In genomic region chr15:79516171-79517096, GRCm38 (mm10) we compare ENCODE assay signal across 8 mouse cellular contexts. TPM values are rescaled to one million over a fixed set of nuclear protein-coding genes. Genes with fewer than 3 reads are reported as not detected.
A peak's percentile ranks its signal among the peaks of the same experiment; 100 is the strongest.
DNase-seq lines count a peak whose midpoint lies in the region; ATAC-seq and TF ChIP-seq lines count a peak whose summit lies in the region.

Gene Kdelr3, plus strand, starts transcription at chr15:79516411.

- peak within 1 kb of the TSS; percentile 58 for H3K4me3 ChIP-seq in liver, postnatal 0 days (ENCODE audit: low read depth, low read length)
- H3K4me3 ChIP-seq in neural tube, embryonic 14.5 days (ENCODE audit: low read depth, low read length), result peak within 1 kb of the TSS; percentile 34

- H3K36me3 ChIP-seq in liver, postnatal 0 days (replicated peaks; ENCODE audit: insufficient read depth, low read length), result no peaks in the 10 kb centered on the region
- no peaks in the 10 kb centered on the region for H3K36me3 ChIP-seq in neural tube, embryonic 14.5 days (ENCODE audit: control insufficient read depth, insufficient read depth, low read length)

- H3K27ac ChIP-seq in liver, postnatal 0 days (ENCODE audit: low read depth), result no peak within 1 kb of the TSS
- H3K27ac ChIP-seq in neural tube, embryonic 14.5 days (ENCODE audit: low read depth, low read length), result no peak within 1 kb of the TSS

- H3K9me3 ChIP-seq in liver, postnatal 0 days (ENCODE audit: low read length), result no peaks in the 10 kb centered on the region
- H3K9me3 ChIP-seq in neural tube, embryonic 14.5 days (ENCODE audit: control insufficient read depth, low read length), result no peaks in the 10 kb centered on the region

- H3K9ac ChIP-seq in liver, postnatal 0 days (replicated peaks), result peak within 1 kb of the TSS; percentile 55
- 0 out of 2 replicates have a peak within 1 kb of the TSS, but pooled peaks have one; percentile 25 for H3K9ac ChIP-seq in neural tube, embryonic 14.5 days (replicated peaks; ENCODE audit: low read depth, low read length)

- TF ChIP-seq CTCF in liver, postnatal 0 days (IDR thresholded peaks at IDR 0.05; ENCODE audit: low read depth), result no peak

- WGBS in liver, postnatal 0 days (ENCODE audit: insufficient replicate concordance), result 1% methylated on average over 68 of the region's 71 CpGs
- 1% methylated on average over 70 of the region's 71 CpGs for WGBS in neural tube, embryonic 14.5 days

- H3K4me1 ChIP-seq in liver, postnatal 0 days (ENCODE audit: insufficient read depth), result peaks cover 13% of the 10 kb centered on the region
- peaks cover 15% of the 10 kb centered on the region; the same call in 1 of the 2 replicates for H3K4me1 ChIP-seq in neural tube, embryonic 14.5 days (ENCODE audit: control insufficient read depth, insufficient read depth, low read length)

- H3K4me2 ChIP-seq in liver, postnatal 0 days (ENCODE audit: low read depth, low read length), result peak within 1 kb of the TSS; percentile 83
- peak within 1 kb of the TSS; percentile 68 for H3K4me2 ChIP-seq in neural tube, embryonic 14.5 days (ENCODE audit: low read depth, low read length)

- peaks cover 68% of the 10 kb centered on the region for H3K27me3 ChIP-seq in liver, postnatal 0 days (ENCODE audit: insufficient read depth, low read length)
- peaks cover 48% of the 10 kb centered on the region for H3K27me3 ChIP-seq in neural tube, embryonic 14.5 days (ENCODE audit: control insufficient read depth, insufficient read depth, low read length)

- no peak for ATAC-seq in CD4-positive, CD25-positive, alpha-beta regulatory T cell, adult 4 months
- ATAC-seq in liver, postnatal 0 days, result peak; percentile 69
- ATAC-seq in neural tube, embryonic 14.5 days (ENCODE audit: low read depth), result no peak
- no peak for ATAC-seq in erythroid progenitor cell, adult 5-6 weeks (replicated peaks; ENCODE audit: low FRiP score, poor library complexity, severe bottlenecking)

- DNase-seq in CD4-positive, CD25-positive, alpha-beta regulatory T cell, adult 2 months (ENCODE audit: low read depth, low spot score), result peak; percentile 53
- peak; percentile 58 for DNase-seq in embryo, embryonic 10.5 days (ENCODE audit: low spot score)
- peak; percentile 83 to 88 for DNase-seq in heart, adult 18-20 months
- peak; percentile 41 for DNase-seq in kidney, adult 11 months
- peak; percentile 51 for DNase-seq in liver, postnatal 0 days

- TF ChIP-seq EP300 in liver, postnatal 0 days (IDR thresholded peaks at IDR 0.05; ENCODE audit: low read depth), result no peak

RNA-seq across cellular contexts. Expression of gene Kdelr3, which starts in this region (rescaled TPM):
- not detected for polyA plus RNA-seq in CD4-positive, CD25-positive, alpha-beta regulatory T cell, adult 4 months (2017; shearing (Covaris generic))
- 1 to 10 TPM; 3.3 to 4.3 TPM for total RNA-seq in heart, adult 18-20 months (2021)
- 3.4 and 3.5 TPM in 2 replicates for polyA plus RNA-seq in liver, postnatal 0 days (2015; fragmentation: Nextera tagmentation; extraction: Ambion mirVana)
- 3.9 and 11.6 TPM in 2 replicates for polyA plus RNA-seq in neural tube, embryonic 14.5 days (2014; fragmentation: Nextera tagmentation; extraction: Ambion mirVana)
- total RNA-seq in erythroid progenitor cell, adult 5-6 weeks (2015; ENCODE audit: low replicate concordance), result 1.1 TPM in 1 of 2 replicates, not detected in the other
- total RNA-seq in erythroid progenitor cell, adult 5-6 weeks (2017; ENCODE audit: low replicate concordance), result not detected in 2 replicates
